Mouse (Mus musculus): ENCODE data around the gene Col4a1. TPM values are rescaled to one million over a fixed set of nuclear protein-coding genes. Genes with fewer than 3 reads are reported as not detected.

Gene Col4a1
- total RNA-seq, 2 experiments from 2014 or later, result 108 to 117 TPM

Other genes with a start within 250 kb of the Col4a1 start
- 10 to 100 TPM; 78.5 to 78.8 TPM for gene Col4a2, start within 50 bp of the Col4a1 start, total RNA-seq (2021)
- under 1 TPM; 0.74 to 0.94 TPM for gene Rab20, start 165.9 kb upstream of the Col4a1 start, total RNA-seq (2021)
- gene Naxd, start 184.7 kb upstream of the Col4a1 start, total RNA-seq (2021), result 10 to 100 TPM; 55.5 to 58.7 TPM
- 10 to 100 TPM; 20.5 to 22.4 TPM for gene Cars2, start 238.0 kb upstream of the Col4a1 start, total RNA-seq (2021)
- gene Ing1, start 242.7 kb upstream of the Col4a1 start, total RNA-seq (2021), result 10 to 100 TPM; 28.6 to 36.7 TPM